Mouse (Mus musculus) urinary bladder, postnatal 14 days (tissue): ENCODE results near the gene Man2b1.

ENCODE experiments used
- DNase-seq: peaks from one replicate; pipeline ENCODE4 v3.0.0; 2021; ENCODE audit warnings: low spot score

Man2b1 gene

DNA sequence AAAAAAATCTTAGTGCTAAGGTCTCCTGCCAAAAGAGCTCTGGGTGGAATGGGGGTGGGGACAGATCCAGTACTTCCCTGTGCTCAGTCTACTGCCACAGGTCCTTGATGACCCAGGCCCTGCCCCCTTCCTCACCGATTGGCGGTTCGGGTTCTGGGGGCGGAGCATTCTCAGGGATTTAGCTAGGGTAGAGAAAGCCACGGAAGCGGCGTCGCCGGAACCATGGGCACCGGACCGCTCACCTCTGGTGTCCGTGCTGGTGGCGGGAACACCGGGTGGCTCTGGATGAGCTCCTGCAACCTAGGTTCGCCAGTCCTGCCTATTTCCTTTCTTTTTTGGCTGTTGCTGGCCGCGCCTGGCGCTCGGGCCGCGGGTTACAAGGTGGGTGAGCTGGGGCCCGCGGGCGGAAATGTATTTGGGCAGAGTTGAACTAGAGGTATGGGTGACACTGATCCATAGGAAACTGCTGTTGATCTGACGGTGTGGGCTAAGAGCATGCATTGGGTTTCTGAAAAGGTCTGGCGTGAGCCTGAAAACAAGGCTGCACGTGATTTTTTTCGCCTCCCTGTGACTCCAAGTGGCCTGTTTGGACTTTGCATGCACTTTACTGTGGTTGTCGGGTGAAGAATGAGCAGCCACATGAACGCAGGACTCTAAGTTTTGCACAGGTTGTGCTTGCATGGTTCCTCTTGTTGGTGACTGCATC is at the start of gene Man2b1:
Man2b1 (plus strand) TSS at position 163 of the 706 bp plus-strand sequence.
- DNase-seq = peak; percentile 95

GRCm38 (mm10) chr8:85033867-85034266 is 49.2 kb upstream of the Man2b1 start:
- no peak for DNase-seq

DNA sequence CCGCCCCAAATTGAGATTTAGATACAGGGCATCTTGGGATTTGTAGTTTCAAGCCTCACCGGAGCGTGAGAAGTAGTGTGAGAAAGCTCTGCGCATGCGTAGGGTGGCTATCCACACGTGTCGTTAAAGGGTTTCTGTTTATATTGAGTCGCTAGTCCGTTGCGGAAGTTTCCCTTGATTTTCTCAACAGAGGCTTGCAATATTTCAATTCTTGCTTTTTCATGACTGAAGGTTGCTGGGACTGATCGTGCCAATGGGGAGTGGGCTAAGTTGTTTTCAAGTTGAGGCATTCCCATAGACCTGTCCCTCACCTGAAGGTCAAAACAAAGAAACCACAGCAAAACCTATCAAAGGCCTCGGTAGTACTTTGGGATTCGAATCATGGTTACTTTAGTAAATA is 48.3 kb upstream of the Man2b1 start:
- peak; percentile 80 for DNase-seq

GRCm38 (mm10) chr8:85035165-85035727 is 47.8 kb upstream of the Man2b1 start:
- no peak for DNase-seq

- no peak for DNase-seq
Observed at GRCm38 (mm10) chr8:85035728-85036310, 47.3 kb upstream of the Man2b1 start.

DNA sequence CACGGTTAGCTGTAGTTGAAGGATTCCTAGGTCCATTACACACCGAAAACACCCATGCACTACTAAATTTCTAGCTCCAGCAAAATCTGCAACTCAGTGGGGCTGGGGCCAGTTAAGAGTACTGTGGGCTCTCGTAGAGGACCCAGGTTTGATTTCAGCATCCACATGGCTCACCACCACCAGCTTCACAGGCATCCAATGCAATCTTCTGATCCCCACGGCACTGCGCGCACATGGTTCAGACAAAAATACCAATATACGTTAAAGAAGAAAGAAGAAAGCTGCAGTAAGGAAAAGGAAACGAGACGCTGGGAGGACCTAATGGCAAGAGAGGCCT is 46.7 kb upstream of the Man2b1 start:
- DNase-seq = no peak

GRCm38 (mm10) chr8:85036718-85037365 is 46.2 kb upstream of the Man2b1 start, which contains the start of gene Tnpo2:
Tnpo2 (plus strand) TSS chr8:85036915.
- DNase-seq = peak; percentile 93

DNA sequence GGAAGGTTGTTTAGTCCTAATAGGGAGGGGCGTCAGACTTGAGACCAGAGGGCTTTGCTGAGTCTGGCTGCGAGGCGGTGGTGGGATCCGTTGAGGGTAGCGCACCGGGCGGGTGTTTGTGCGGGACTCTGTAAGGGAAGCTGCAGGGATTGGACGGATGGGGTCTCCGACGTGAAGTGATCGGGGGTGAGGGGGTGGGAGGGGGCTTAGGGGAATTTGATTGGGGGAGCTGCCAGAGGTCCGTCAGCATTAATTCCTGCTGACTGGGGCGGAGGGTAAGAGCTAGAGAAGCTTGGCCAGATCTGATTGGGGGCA is 45.7 kb upstream of the Man2b1 start:
- DNase-seq = no peak

GRCm38 (mm10) chr8:85037681-85038531 is 45.2 kb upstream of the Man2b1 start:
- DNase-seq = peak; percentile 55

DNA sequence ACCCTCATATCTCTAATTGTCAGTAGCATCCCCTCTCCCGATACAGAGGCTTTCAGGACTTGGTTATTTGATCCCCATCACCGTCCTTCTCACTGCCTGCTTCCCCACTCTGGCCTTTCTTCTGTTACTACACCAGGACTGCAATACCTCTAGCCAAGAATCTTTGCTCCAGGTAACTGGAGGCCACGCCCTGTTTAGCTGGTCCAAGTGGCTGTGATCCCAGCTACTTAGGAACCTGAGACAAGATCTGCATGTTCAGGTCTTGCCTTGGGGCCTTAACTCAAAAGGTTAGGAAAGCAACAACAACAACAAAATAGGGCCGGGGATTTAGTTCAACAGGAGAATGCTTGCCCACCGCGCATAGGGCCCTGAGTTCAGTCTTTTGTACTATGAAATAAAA is 39.5 kb upstream of the Man2b1 start:
- no peak for DNase-seq

- DNase-seq = no peak
Observed at GRCm38 (mm10) chr8:85057367-85057766, 25.7 kb upstream of the Man2b1 start.

- peak; percentile 92 for DNase-seq
Observed at GRCm38 (mm10) chr8:85059879-85060616, 23.0 kb upstream of the Man2b1 start, which contains the start of gene Fbxw9. Fbxw9 (plus strand) TSS chr8:85060055.

- no peak for DNase-seq
Observed at GRCm38 (mm10) chr8:85062603-85063002, 20.5 kb upstream of the Man2b1 start.

DNA sequence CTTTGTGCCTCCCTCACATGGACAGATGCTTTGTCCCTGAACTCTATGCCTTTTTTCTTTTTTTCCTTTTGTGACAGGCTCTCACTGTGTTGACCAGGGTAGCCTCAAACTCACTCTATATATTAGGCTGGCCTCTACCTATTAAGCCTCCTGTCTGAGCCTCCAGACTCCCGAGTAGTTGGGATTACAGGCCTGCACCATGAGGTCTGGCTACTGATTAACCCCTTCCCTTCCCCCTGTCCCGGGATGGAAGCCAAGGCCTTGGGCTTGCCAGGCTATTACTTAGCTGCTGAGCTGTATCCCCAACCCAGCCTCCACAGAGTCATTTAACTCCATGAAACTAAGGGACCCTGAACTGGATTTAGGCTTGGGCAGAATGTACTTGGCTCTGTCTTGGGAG is 17.9 kb upstream of the Man2b1 start:
- no peak for DNase-seq

GRCm38 (mm10) chr8:85067155-85067554 is 15.9 kb upstream of the Man2b1 start:
- DNase-seq = peak; percentile 73

- no peak for DNase-seq
Observed at GRCm38 (mm10) chr8:85067982-85068381, 15.1 kb upstream of the Man2b1 start, which contains the start of gene Gm5741. Gm5741 (minus strand) TSS chr8:85067982.

- DNase-seq = no peak
Observed at GRCm38 (mm10) chr8:85071041-85071440, 12.0 kb upstream of the Man2b1 start.

DNA sequence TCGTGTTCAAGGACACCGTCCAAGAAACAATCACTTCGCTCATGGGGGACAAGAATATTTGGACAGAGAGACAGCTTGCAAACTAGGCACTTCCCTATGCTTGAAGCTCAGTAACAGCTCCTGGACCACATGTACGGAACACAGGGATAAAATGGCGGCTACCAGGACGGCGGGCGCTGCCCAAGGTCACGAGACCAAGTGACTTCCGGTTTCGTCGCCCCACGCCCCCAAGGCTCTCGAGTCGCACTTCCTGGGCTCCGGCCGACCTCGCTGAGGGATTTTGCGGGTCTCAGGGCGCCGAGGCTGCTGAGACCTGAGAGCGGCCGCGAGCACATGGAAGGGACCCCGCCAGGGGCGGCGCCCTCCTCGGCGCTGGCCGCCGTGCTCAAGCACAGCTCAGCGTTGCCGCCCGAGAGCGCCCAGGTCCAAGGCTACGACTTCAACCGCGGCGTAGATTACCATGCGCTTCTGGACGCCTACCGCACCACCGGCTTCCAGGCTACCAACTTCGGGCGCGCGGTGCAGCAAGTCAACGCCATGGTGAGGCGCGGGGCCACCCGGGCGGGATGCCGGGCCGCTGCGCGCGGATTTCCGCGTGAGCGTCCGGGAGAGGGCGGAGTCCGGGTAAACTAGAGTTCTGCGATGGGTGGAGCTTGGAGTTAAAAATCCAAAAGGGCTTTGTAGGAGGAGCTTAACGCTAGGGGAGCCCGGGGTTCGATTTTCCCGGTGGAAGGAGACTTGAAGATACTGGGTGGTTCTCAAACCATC is 11.4 kb upstream of the Man2b1 start, which contains the start of gene Dhps:
Dhps (plus strand) TSS at position 244 of the 768 bp plus-strand sequence.
- DNase-seq = peak; percentile 92

DNA sequence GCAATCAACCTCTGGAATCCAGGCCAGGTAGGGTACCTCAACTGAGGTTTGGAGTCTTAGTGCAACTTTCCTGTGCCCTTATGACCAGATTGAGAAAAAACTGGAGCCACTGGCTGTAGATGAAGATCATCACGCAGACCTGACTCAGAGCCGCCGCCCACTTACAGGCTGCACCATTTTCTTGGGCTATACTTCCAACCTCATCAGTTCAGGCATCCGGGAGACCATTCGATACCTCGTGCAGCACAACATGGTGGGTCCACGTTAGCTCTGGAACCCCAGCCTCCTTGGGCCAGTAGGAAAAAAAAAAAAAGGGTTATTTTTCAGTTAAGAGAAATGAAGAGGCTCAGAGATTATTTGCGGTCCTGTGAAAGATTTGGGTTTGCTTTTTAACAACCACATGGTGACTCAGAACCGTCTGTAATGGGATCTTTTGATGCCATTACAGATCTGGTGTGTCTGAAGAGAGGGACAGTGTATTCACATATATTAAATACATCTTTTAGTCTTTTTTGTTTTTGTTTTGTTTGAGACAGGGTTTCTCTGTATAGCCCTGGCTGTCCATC is 10.6 kb upstream of the Man2b1 start:
- no peak for DNase-seq

DNA sequence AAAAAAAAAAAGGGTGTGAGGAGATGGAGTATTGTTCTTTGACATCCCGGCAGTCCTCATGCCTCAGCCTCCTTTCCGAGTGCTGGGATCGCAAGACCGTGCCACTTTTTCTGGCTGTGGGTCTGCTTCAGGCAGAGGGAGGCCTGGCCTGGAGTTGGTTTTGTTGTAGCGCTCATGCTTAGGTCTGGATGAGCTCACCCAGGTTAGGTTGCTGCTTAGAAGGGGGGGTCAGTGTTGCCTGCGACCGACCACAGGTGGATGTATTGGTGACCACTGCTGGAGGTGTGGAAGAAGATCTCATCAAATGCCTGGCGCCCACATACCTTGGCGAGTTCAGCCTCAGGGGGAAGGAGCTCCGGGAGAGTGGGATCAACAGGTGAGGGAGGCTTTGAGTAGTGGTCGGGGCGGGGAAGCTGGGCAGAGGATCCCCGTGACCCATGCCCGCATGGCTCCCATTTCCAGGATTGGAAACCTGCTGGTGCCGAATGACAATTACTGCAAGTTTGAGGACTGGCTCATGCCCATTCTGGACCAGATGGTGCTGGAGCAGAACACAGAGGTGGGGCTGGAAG is 9.9 kb upstream of the Man2b1 start:
- no peak for DNase-seq
